Mouse (Mus musculus) testis, adult 2 months (tissue): ENCODE results near the gene Tmem252.

Experiments used
- CTCF ChIP-seq: fragments of 200-500 bp; IDR thresholded peaks from 2 replicates; pipeline ENCODE4 v1.5.1; 2012; ENCODE audit warnings: low read depth, mild to moderate bottlenecking, inconsistent platforms, low read length, moderate library complexity; ENCODE audit not compliant: control insufficient read depth, insufficient read depth, insufficient replicate concordance
- POLR2A ChIP-seq: fragments of 200-500 bp; IDR thresholded peaks from 2 replicates; pipeline ENCODE4 v1.6.1; 2012; ENCODE audit warnings: low read depth, mild to moderate bottlenecking, inconsistent platforms, low read length, moderate library complexity; ENCODE audit not compliant: control insufficient read depth

DNA sequence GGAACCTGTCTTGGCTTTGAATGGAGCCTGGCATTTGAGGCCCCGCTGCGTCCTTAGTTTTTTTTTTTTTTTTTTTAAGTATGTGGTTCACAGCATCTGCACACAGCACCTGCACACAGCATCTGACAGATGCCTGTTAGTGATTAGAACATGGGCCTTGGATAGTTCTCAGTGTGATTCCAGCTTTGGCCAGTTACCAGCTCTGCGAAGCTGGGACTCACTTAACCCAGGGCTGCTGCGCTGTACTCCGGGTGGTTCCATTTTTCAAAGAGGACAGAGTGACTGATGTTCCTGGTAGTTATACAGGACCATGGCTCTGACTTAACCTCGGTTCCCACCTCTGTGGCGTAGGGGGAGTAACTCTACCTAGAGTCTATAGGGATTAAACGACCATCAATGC lies 23.4 kb upstream of the Tmem252 start:
- TF ChIP-seq POLR2A (no peak), CTCF (no peak)
